Mouse (Mus musculus): Measurements from ENCODE around the gene Swt1.

- TF ChIP-seq POLR2A (IDR thresholded peaks at IDR 0.05; ENCODE audit: low read depth, low read length) (no peak), CTCF (conservative IDR thresholded peaks at IDR 0.05; ENCODE audit: insufficient read depth, insufficient read length, low read depth, low read length) (no peak)
Measured at GRCm38 (mm10) chr1:151449866-151450265, 21.6 kb upstream of the Swt1 start.
